Mouse (Mus musculus) embryonic facial prominence, embryonic 12.5 days (tissue): ENCODE measurements around the gene Tfeb. TPM values are rescaled to one million over a fixed set of nuclear protein-coding genes. Genes with fewer than 3 reads are reported as not detected.

Experiments used
- ATAC-seq: fragments of 200-750 bp; cut with Nextera tagmentation; 2 replicates; pipeline ENCODE4 v1.8.0; 2017; ENCODE audit not compliant: insufficient number of reproducible peaks, insufficient read depth, low FRiP score, low TSS enrichment
- H3K27ac ChIP-seq: fragments of 300-500 bp; sonication (generic); 2 replicates; pipeline ENCODE4 v1.5.1; 2016; ENCODE audit warnings: mild to moderate bottlenecking
- H3K27me3 ChIP-seq: fragments of 300-500 bp; sonication (generic); 2 replicates; pipeline ENCODE4 v1.6.1; 2016; ENCODE audit warnings: mild to moderate bottlenecking, moderate library complexity
- H3K36me3 ChIP-seq: fragments of 300-500 bp; sonication (generic); 2 replicates; pipeline ENCODE4 v1.6.1; 2016; ENCODE audit warnings: mild to moderate bottlenecking
- H3K4me1 ChIP-seq: fragments of 300-500 bp; sonication (generic); 2 replicates; pipeline ENCODE4 v1.6.1; 2016
- H3K4me2 ChIP-seq: fragments of 300-500 bp; sonication (generic); replicated peaks from 2 replicates; pipeline ENCODE4 v1.6.1; 2016; ENCODE audit warnings: mild to moderate bottlenecking, moderate library complexity
- H3K4me3 ChIP-seq: fragments of 300-500 bp; sonication (generic); 2 replicates; pipeline ENCODE4 v1.5.1; 2016; ENCODE audit warnings: mild to moderate bottlenecking
- H3K9ac ChIP-seq: fragments of 300-500 bp; sonication (generic); 2 replicates; pipeline ENCODE4 v1.6.1; 2016; ENCODE audit warnings: mild to moderate bottlenecking, moderate library complexity
- H3K9me3 ChIP-seq: fragments of 300-500 bp; sonication (generic); 2 replicates; pipeline ENCODE4 v1.6.1; 2016; ENCODE audit warnings: mild to moderate bottlenecking, moderate library complexity
- WGBS: fragments of 180-500 bp; shearing (Covaris S2); methylation state at CpG from one replicate; pipeline ENCODE4 v1.1.7; 2016; 5-methylcytosine and 5-hydroxymethylcytosine counted together
- polyA plus RNA-seq: library from polyadenylated mRNA; unstranded; fragments of >200 nt; fragmentation: Nextera tagmentation; extraction: Ambion mirVana; gene quantifications from 2 replicates; pipeline ENCODE4 v1.2.1, GENCODE M21; 2016

Gene Tfeb
- polyA plus RNA-seq, 1 experiment from 2014 or later: 6.0 TPM

DNA sequence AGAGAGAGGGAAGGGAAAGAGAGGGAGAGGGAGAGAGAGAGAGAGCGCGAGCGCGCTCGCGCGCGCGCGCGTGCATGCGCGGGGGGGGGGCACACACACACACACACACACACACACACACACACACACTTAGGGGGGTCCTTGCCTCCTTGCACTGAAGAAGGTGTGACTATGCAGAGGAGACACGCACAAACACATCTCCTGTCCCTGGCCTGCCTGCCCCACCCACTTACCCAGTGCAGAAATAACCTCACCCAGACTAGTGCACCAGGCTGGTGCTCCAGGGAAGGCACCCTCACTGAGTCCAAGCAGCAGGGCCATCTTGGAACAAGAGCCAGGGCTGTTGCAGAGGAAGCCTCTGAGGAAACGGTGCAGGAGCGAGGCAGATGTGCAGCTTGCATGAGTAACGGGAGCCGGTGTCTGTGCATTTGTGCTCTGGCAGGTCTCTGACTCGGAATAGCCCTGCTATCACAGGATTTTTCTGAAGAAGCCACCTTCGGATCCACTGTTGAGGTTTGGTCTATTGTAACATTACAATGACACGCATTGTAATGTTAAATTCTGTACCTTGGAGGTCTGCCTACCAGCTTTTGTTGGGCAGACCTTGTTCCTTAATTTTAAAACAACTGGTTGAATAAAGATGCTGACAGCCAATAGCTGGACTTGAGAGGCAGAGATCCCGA is 23.8 kb upstream of the Tfeb start:
- Histone ChIP-seq H3K9me3 (no peaks in the 10 kb centered on the region), H3K4me1 (no peaks in the 10 kb centered on the region), H3K27ac (0 out of 2 replicates have a peak overlapping the region, but pooled peaks have one; percentile 11), H3K9ac (0 out of 2 replicates have a peak overlapping the region, but pooled peaks have one; percentile 19), H3K27me3 (no peaks in the 10 kb centered on the region), H3K4me2 (0 out of 2 replicates have a peak overlapping the region, but pooled peaks have one; percentile 7), H3K4me3 (no peak overlapping the region), H3K36me3 (no peaks in the 10 kb centered on the region)
- whole genome bisulfite sequencing: 45% methylated on average over 13 of the region's 22 CpGs
- ATAC-seq: no peak

DNA sequence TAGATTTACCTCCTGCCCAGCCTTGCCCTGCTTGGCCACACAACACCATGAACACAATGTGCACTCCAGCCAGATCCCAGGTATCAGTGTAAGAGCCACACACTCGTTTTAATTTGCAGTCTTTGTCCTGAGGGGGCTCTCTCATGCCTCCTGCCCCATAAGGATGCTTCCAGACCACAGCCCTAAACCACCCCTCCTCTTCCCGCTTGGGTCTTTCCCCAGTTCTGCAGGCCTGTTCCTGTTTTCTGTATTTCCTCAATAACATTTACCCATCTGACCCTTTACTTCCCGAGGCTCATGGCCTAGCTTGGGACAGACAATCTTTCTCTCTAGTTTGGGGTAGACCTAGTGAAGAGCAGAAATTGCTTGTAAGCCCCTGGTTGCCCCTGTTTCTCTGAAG is 21.8 kb upstream of the Tfeb start:
- Histone ChIP-seq H3K9ac (no peak overlapping the region), H3K36me3 (no peaks in the 10 kb centered on the region), H3K9me3 (no peaks in the 10 kb centered on the region), H3K4me3 (no peak overlapping the region), H3K4me1 (no peaks in the 10 kb centered on the region), H3K27me3 (no peaks in the 10 kb centered on the region), H3K4me2 (no peak overlapping the region), H3K27ac (no peak overlapping the region)
- WGBS: 63% methylated on average over 3 of the region's 3 CpGs
- ATAC-seq: no peak

DNA sequence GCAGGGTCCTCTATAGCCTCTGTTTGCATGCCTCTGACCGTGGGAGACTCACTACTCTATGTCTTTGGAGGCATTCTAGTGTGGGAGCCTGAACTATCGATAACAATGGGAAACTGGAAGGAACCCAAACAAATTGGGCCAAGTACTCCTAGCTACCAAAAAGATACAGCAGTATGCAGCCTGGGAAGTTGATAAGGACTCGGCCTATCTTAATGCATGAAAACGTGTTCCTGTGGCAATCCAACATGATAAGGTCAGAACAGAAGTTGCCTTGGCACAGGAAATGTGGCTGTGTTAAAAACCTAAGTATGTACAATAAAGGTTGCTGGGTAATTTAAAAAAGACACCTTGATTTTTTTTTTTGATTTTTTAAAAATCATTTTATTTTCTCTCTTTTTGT is 15.6 kb upstream of the Tfeb start:
- Histone ChIP-seq H3K36me3 (no peaks in the 10 kb centered on the region), H3K4me3 (no peak overlapping the region), H3K9ac (no peak overlapping the region), H3K4me2 (no peak overlapping the region), H3K9me3 (no peaks in the 10 kb centered on the region), H3K4me1 (no peaks in the 10 kb centered on the region), H3K27me3 (no peaks in the 10 kb centered on the region), H3K27ac (no peak overlapping the region)
- WGBS: 83% methylated on average over 4 of the region's 4 CpGs
- no peak for ATAC-seq

DNA sequence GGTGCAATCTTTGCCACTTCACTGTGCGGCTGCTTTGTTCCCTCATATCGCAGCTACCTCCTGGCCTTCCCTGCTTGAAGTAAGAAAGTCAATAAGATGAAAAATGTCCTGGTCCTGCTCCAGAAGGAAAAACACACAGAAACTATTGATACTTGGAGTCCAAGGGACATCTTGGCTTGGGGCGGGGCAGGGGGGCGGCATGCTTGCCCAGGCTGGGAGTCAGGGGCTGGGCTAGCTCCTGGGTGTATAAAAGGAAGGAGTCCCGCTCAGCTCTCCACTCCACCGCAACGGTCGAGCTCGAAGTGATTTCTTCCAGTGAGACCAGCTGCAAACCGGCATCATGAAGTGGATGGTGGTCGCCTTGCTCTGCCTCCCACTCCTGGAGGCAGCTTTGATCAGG is 10.3 kb upstream of the Tfeb start, which contains the start of gene Pgc:
TSS of gene Pgc (plus strand) at position 277 of the 400 bp plus-strand sequence.
- no peaks in the 10 kb centered on the region for H3K36me3 ChIP-seq
- H3K4me3 ChIP-seq: no peak within 1 kb of the TSS
- no peaks in the 10 kb centered on the region for H3K27me3 ChIP-seq
- H3K9me3 ChIP-seq: no peaks in the 10 kb centered on the region
- no peaks in the 10 kb centered on the region for H3K4me1 ChIP-seq
- H3K9ac ChIP-seq: no peak within 1 kb of the TSS
- H3K4me2 ChIP-seq: no peak within 1 kb of the TSS
- 79% methylated on average over 11 of the region's 11 CpGs for WGBS
- H3K27ac ChIP-seq: no peak within 1 kb of the TSS
- no peak for ATAC-seq

DNA sequence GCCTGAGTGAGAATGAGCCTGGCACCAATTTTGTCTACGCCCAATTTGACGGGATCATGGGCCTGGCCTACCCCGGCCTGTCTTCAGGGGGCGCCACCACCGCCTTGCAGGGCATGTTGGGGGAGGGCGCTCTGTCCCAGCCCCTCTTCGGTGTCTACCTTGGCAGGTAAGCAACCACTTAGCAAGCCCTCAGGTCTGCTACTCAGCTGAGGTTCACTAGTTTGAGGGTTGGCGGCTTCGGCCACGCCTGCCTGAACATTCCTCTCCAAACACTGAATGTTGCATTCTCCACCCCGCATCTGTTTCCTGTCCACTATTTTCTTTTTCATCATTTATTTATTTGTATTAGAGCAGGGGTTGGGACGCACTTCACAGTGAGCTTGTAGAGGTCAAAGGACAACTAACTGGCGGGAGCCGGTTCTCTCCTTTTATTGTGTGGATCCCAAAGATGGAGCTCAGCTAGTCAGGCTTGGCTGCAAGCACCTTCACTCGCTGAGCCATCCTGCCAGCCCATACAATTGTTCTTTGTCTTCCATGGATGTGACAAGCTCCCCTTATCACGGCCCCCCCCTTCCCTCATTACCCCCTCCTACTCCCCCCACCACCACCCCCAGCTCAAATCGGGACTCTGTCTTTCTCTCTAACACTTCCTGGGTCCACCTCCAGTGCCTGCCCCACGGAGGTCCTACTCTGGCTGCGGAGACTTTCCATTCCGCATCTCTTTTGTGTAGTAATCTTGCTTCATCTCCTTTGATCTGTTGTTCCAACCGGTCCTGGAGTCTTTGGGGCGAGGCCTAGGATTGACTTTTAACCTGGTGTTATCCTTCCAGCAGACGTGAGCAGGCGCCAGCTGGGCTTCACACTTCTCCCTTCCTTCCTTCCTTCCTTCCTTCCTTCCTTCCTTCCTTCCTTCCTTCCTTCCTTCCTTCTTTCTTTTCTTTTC is 5.9 kb upstream of the Tfeb start:
- no peak overlapping the region for H3K27ac ChIP-seq
- no peak overlapping the region for H3K9ac ChIP-seq
- H3K9me3 ChIP-seq: no peaks in the 10 kb centered on the region
- ATAC-seq: no peak
- no peaks in the 10 kb centered on the region for H3K36me3 ChIP-seq
- H3K4me3 ChIP-seq: no peak overlapping the region
- 0 out of 2 replicates have a peak, but pooled peaks cover 3% of the 10 kb centered on the region for H3K27me3 ChIP-seq
- no peaks in the 10 kb centered on the region for H3K4me1 ChIP-seq
- no peak overlapping the region for H3K4me2 ChIP-seq
- WGBS: 52% methylated on average over 24 of the region's 24 CpGs

DNA sequence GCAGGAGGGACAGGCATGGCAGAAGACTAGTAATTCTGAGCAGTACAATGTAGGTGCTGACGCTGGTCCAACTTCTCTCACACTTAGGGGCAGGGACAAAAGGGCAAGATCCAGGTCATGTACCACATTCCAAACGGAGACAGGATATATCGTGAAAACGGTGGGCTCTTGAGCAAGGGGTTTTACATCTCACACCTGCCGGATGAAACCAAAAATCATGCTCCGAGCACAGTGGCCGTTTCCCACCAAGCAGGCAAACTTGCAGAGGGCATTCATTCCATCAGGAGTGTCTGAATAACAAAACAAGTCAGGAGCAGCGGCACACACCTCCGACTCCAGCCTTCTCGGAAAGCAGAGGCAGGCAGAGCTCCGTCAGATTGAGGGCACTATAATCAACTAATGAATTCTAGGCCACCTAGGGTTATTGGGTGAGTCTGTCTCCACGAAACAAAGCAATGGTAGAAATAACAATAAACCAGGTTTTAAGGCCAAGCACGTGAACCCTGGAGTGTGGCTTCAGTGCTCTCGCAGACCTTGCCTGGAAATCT is 1.2 kb upstream of the Tfeb start:
- no peak overlapping the region for H3K9ac ChIP-seq
- H3K4me2 ChIP-seq: no peak overlapping the region
- H3K4me3 ChIP-seq: no peak overlapping the region
- peaks cover 12% of the 10 kb centered on the region; the same call in 1 of the 2 replicates for H3K27me3 ChIP-seq
- H3K4me1 ChIP-seq: peaks cover 15% of the 10 kb centered on the region
- no peaks in the 10 kb centered on the region for H3K9me3 ChIP-seq
- H3K36me3 ChIP-seq: no peaks in the 10 kb centered on the region
- ATAC-seq: no peak
- 71% methylated on average over 14 of the region's 14 CpGs for WGBS
- no peak overlapping the region for H3K27ac ChIP-seq

DNA sequence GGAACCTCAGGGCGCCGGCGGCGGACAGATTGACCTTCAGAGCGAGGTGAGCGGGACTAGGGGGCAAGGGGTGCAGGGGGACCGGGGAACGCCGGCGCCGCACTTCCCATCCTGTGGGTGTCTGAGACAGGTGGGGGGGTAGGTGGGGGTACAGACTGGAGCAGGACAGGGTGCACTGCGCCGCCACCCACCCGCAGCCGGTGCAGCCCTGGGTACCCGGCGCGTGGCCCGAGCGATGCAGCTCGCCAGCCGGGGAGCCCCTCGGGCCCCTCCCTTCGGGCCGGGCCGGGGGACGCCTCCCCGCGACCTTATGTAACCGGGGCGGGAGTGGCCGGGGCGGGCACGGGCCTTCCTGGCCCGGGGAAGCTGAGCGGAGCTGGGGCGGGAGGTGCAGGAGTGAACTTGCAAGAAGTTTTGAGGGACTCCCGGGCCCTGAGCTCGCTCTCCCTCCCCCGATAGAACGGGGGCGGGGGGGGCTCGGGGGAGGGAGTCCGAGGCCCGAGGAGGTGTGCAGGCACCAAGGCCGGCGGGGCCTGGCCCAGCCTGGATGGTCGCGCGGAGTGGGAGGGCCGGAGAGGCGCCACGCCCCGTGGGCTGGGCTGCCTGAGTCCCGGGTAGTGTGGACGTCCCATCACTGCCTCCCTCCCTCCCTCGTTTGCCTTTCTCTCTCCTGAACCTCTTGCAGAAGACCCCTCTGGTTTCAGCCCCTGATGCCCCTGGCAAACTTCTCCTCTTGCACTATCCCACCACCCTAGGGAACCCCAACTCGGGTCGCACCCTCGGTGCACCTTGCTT is 638 bp downstream of the Tfeb start:
- peaks cover 15% of the 10 kb centered on the region for H3K4me1 ChIP-seq
- peak overlapping the region; percentile 38 for H3K27ac ChIP-seq
- peak overlapping the region; percentile 65 for H3K9ac ChIP-seq
- H3K4me3 ChIP-seq: peak overlapping the region; percentile 68
- H3K4me2 ChIP-seq: peak overlapping the region; percentile 98
- under 1% methylated on average over 50 of the region's 60 CpGs for WGBS
- no peaks in the 10 kb centered on the region for H3K36me3 ChIP-seq
- H3K9me3 ChIP-seq: no peaks in the 10 kb centered on the region
- peaks cover 10% of the 10 kb centered on the region; the same call in 1 of the 2 replicates for H3K27me3 ChIP-seq
- peak; percentile 90 for ATAC-seq

DNA sequence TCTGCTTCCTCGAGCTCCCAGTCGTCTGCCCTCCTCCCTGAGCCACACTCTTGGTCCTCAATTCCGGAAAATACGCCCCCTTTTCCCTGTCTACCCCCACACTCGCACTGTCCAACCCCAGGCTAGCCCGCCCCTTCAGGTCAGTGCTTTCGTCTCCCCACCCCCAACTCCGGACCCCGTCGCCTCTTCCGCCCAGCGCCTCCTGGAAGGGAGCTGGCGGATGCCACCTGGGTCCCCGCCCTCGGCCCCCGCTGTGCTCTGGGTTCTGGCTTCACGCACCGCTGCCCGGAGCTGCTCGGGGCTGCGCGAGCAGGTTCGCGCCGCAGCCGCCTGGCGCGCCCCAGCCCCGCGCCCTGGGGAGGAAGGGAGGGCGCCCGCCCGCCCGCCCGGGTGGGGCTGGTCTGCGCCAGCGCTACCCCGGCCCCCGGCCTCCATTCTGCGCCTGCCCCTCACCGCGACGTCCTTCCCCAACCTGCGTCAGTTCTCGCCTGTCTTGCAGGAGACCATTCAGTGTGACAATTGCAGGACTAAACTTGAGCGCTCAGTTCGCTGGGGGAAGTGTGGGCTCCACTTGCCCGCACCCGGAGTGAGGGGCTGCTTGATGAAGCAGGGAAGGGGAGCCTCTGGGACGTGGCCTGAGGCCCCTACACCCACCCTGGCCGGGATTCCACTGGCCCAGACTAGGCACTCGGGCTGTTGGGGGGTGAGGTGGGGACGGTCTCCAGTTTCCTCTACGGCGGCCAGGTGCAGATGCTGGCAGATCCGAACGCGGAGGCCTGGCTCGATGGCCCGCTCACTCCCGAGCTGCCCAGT is 1.4 kb downstream of the Tfeb start:
- peaks cover 9% of the 10 kb centered on the region; the same call in 1 of the 2 replicates for H3K27me3 ChIP-seq
- under 1% methylated on average over 53 of the region's 61 CpGs for WGBS
- ATAC-seq: peak; percentile 39
- no peaks in the 10 kb centered on the region for H3K9me3 ChIP-seq
- H3K36me3 ChIP-seq: no peaks in the 10 kb centered on the region
- peak overlapping the region; percentile 65 for H3K9ac ChIP-seq
- peak overlapping the region; percentile 68 for H3K4me3 ChIP-seq
- peaks cover 15% of the 10 kb centered on the region for H3K4me1 ChIP-seq
- peak overlapping the region; percentile 38 for H3K27ac ChIP-seq
- peak overlapping the region; percentile 98 for H3K4me2 ChIP-seq

DNA sequence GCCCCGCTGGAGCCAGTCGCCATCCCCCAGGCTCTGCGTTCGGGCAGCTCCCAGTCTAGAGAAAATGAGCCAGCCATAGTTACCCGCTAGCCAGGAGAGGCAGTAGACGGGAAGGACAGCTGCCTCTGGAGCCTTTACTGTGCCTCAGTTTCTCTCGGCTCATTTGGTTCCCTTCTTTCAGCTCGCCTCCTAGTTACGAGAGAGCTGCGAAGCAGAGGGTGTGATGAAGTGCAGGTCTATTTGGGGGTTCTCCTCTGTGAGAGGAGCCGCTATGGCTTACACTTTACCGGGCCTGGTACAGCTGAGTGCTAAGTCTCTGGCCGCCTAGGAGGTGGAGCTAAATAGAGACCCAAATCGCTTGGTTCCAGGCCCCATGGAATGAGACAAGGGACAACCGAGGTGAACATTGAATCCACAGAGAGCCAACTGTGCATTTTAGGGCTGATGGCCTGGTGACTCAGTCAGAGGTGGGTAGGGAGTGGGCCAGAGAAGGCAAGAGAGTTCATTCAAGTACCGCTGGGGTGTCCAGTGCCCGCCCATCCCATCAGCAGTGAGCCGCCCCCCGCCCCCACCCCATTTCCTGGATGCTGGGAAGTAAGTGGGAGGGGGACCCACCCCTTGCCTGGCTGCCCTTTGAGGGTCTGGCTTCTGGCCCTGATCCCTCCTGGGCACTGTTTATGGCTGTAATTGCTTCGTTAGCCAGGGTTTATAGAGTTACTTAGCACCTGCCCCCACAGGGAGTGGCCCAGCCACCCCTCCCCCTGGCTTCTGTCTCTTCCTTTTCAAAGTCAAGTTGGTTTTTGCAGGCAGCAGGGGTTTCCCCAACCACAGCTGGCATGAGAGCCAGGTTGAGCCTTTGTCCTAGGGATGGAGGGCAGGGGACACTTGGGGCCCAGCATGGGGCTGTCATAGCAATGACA is 2.3 kb downstream of the Tfeb start:
- WGBS: 5% methylated on average over 20 of the region's 20 CpGs
- H3K4me2 ChIP-seq: peak overlapping the region; percentile 98
- peak overlapping the region; percentile 68 for H3K4me3 ChIP-seq
- H3K27ac ChIP-seq: no peak overlapping the region; the same call in 1 of the 2 replicates
- H3K27me3 ChIP-seq: peaks cover 9% of the 10 kb centered on the region; the same call in 1 of the 2 replicates
- peaks cover 15% of the 10 kb centered on the region for H3K4me1 ChIP-seq
- H3K9me3 ChIP-seq: no peaks in the 10 kb centered on the region
- H3K36me3 ChIP-seq: no peaks in the 10 kb centered on the region
- ATAC-seq: no peak
- H3K9ac ChIP-seq: peak overlapping the region; percentile 65; the same call in 1 of the 2 replicates

DNA sequence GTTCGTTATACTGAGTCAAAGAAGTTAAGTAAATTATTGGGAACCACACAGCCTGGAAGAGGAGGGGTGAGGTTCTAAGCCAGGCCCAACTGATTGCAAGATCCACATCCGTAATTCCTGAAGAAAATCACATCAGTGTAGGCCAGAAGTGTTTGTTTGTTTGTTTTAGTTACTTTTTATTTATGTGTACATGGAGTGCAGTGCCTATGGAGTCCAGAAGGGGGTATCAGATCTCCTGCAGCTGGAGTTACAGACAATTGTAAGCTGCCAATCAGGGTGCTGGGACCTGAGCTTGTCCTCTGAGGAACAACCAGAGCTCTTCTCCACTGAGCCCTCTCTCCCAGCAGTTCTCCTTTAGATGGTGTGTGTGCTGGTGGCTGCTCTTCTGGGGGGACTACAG is 3.4 kb downstream of the Tfeb start:
- 69% methylated on average over 2 of the region's 2 CpGs for WGBS
- no peak overlapping the region for H3K27ac ChIP-seq
- no peaks in the 10 kb centered on the region for H3K9me3 ChIP-seq

More for the DNA sequence above, 3.4 kb downstream of the Tfeb start:
- H3K27me3 ChIP-seq: peaks cover 9% of the 10 kb centered on the region; the same call in 1 of the 2 replicates
- H3K4me2 ChIP-seq: no peak overlapping the region
- no peak for ATAC-seq
- no peak overlapping the region for H3K4me3 ChIP-seq
- H3K4me1 ChIP-seq: peaks cover 15% of the 10 kb centered on the region
- H3K36me3 ChIP-seq: no peaks in the 10 kb centered on the region
- H3K9ac ChIP-seq: no peak overlapping the region
